Mouse (Mus musculus): ENCODE measurements around the gene Cadm3. TPM values are rescaled to one million over a fixed set of nuclear protein-coding genes. Genes with fewer than 3 reads are reported as not detected.

Gene Cadm3
- polyA plus RNA-seq, 1 experiment: 0.09 TPM

GRCm38 (mm10) chr1:173398323-173398970, 31.0 kb upstream of the Cadm3 start:
- Histone ChIP-seq H3ac (ENCODE audit: control insufficient read depth, insufficient read length, low read depth) (no peak overlapping the region), H3K36me3 (ENCODE audit: control insufficient read depth, insufficient read depth) (no peaks in the 10 kb centered on the region), H3K4me3 (ENCODE audit: insufficient read depth, poor library complexity, severe bottlenecking) (no peak overlapping the region), H3K79me2 (ENCODE audit: control insufficient read depth, insufficient read depth) (no peaks in the 10 kb centered on the region), H3K27me3 (ENCODE audit: control insufficient read depth, insufficient read depth, insufficient read length) (no peaks in the 10 kb centered on the region), H3K79me3 (ENCODE audit: low read depth) (no peaks in the 10 kb centered on the region)
- TF ChIP-seq FOSL1 (IDR thresholded peaks at IDR 0.05; ENCODE audit: insufficient read depth, low read length, poor library complexity, severe bottlenecking) (no peak), CTCF (IDR thresholded peaks at IDR 0.05; ENCODE audit: control insufficient read depth, insufficient read depth, insufficient read length) (no peak), MYOG (IDR thresholded peaks at IDR 0.05; ENCODE audit: control insufficient read depth, extremely low read depth, insufficient read length) (no peak), USF1 (IDR thresholded peaks at IDR 0.05; ENCODE audit: low read depth) (no peak), MAX (IDR thresholded peaks at IDR 0.05) (no peak), MYOD1 (IDR thresholded peaks at IDR 0.05; ENCODE audit: control insufficient read depth, insufficient read length, low read depth) (no peak), CEBPB (IDR thresholded peaks at IDR 0.05; ENCODE audit: low read depth) (no peak)

GRCm38 (mm10) chr1:173391754-173392153, 24.3 kb upstream of the Cadm3 start:
- no peaks in the 10 kb centered on the region for H3K36me3 ChIP-seq (ENCODE audit: control insufficient read depth, insufficient read depth)

GRCm38 (mm10) chr1:173389901-173390401, 22.5 kb upstream of the Cadm3 start:
- no peak overlapping the region for H3K4me3 ChIP-seq (ENCODE audit: insufficient read depth, poor library complexity, severe bottlenecking)
- H3K79me2 ChIP-seq (ENCODE audit: control insufficient read depth, insufficient read depth): no peaks in the 10 kb centered on the region

More at GRCm38 (mm10) chr1:173391754-173392153, 24.3 kb upstream of the Cadm3 start:
- Histone ChIP-seq H3ac (ENCODE audit: control insufficient read depth, insufficient read length, low read depth) (no peak overlapping the region), H3K79me3 (ENCODE audit: low read depth) (no peaks in the 10 kb centered on the region), H3K27me3 (ENCODE audit: control insufficient read depth, insufficient read depth, insufficient read length) (no peaks in the 10 kb centered on the region), H3K79me2 (ENCODE audit: control insufficient read depth, insufficient read depth) (no peaks in the 10 kb centered on the region), H3K4me3 (ENCODE audit: insufficient read depth, poor library complexity, severe bottlenecking) (no peak overlapping the region)
- TF ChIP-seq CEBPB (IDR thresholded peaks at IDR 0.05; ENCODE audit: low read depth) (no peak), FOSL1 (IDR thresholded peaks at IDR 0.05; ENCODE audit: insufficient read depth, low read length, poor library complexity, severe bottlenecking) (no peak), MYOG (IDR thresholded peaks at IDR 0.05; ENCODE audit: control insufficient read depth, extremely low read depth, insufficient read length) (no peak), MAX (IDR thresholded peaks at IDR 0.05) (no peak), USF1 (IDR thresholded peaks at IDR 0.05; ENCODE audit: low read depth) (no peak), CTCF (IDR thresholded peaks at IDR 0.05; ENCODE audit: control insufficient read depth, insufficient read depth, insufficient read length) (no peak), MYOD1 (IDR thresholded peaks at IDR 0.05; ENCODE audit: control insufficient read depth, insufficient read length, low read depth) (no peak)

GRCm38 (mm10) chr1:173389431-173389830, 21.9 kb upstream of the Cadm3 start:
- TF ChIP-seq MYOG (IDR thresholded peaks at IDR 0.05; ENCODE audit: control insufficient read depth, extremely low read depth, insufficient read length) (no peak), MYOD1 (IDR thresholded peaks at IDR 0.05; ENCODE audit: control insufficient read depth, insufficient read length, low read depth) (no peak), MAX (IDR thresholded peaks at IDR 0.05) (no peak), CTCF (IDR thresholded peaks at IDR 0.05; ENCODE audit: control insufficient read depth, insufficient read depth, insufficient read length) (no peak), CEBPB (IDR thresholded peaks at IDR 0.05; ENCODE audit: low read depth) (no peak), FOSL1 (IDR thresholded peaks at IDR 0.05; ENCODE audit: insufficient read depth, low read length, poor library complexity, severe bottlenecking) (no peak)
- H3ac ChIP-seq (ENCODE audit: control insufficient read depth, insufficient read length, low read depth): no peak overlapping the region
- no peak overlapping the region for H3K4me3 ChIP-seq (ENCODE audit: insufficient read depth, poor library complexity, severe bottlenecking)
- no peaks in the 10 kb centered on the region for H3K27me3 ChIP-seq (ENCODE audit: control insufficient read depth, insufficient read depth, insufficient read length)
- H3K36me3 ChIP-seq (ENCODE audit: control insufficient read depth, insufficient read depth): no peaks in the 10 kb centered on the region
- no peaks in the 10 kb centered on the region for H3K79me2 ChIP-seq (ENCODE audit: control insufficient read depth, insufficient read depth)
- no peaks in the 10 kb centered on the region for H3K79me3 ChIP-seq (ENCODE audit: low read depth)

More at GRCm38 (mm10) chr1:173389901-173390401, 22.5 kb upstream of the Cadm3 start:
- H3ac ChIP-seq (ENCODE audit: control insufficient read depth, insufficient read length, low read depth): no peak overlapping the region
- no peaks in the 10 kb centered on the region for H3K79me3 ChIP-seq (ENCODE audit: low read depth)
- no peak for TF ChIP-seq MYOG (IDR thresholded peaks at IDR 0.05; ENCODE audit: control insufficient read depth, extremely low read depth, insufficient read length)
- TF ChIP-seq CTCF (IDR thresholded peaks at IDR 0.05; ENCODE audit: control insufficient read depth, insufficient read depth, insufficient read length): no peak
- TF ChIP-seq USF1 (IDR thresholded peaks at IDR 0.05; ENCODE audit: low read depth): no peak
- TF ChIP-seq CEBPB (IDR thresholded peaks at IDR 0.05; ENCODE audit: low read depth): no peak
- no peak for TF ChIP-seq FOSL1 (IDR thresholded peaks at IDR 0.05; ENCODE audit: insufficient read depth, low read length, poor library complexity, severe bottlenecking)
- TF ChIP-seq MYOD1 (IDR thresholded peaks at IDR 0.05; ENCODE audit: control insufficient read depth, insufficient read length, low read depth): no peak
- no peak for TF ChIP-seq MAX (IDR thresholded peaks at IDR 0.05)
- no peaks in the 10 kb centered on the region for H3K36me3 ChIP-seq (ENCODE audit: control insufficient read depth, insufficient read depth)
- no peaks in the 10 kb centered on the region for H3K27me3 ChIP-seq (ENCODE audit: control insufficient read depth, insufficient read depth, insufficient read length)

- no peaks in the 10 kb centered on the region for H3K79me3 ChIP-seq (ENCODE audit: low read depth)
- no peak overlapping the region for H3ac ChIP-seq (ENCODE audit: control insufficient read depth, insufficient read length, low read depth)
- H3K27me3 ChIP-seq (ENCODE audit: control insufficient read depth, insufficient read depth, insufficient read length): no peaks in the 10 kb centered on the region
- TF ChIP-seq MYOD1 (IDR thresholded peaks at IDR 0.05; ENCODE audit: control insufficient read depth, insufficient read length, low read depth): no peak
- TF ChIP-seq MYOG (IDR thresholded peaks at IDR 0.05; ENCODE audit: control insufficient read depth, extremely low read depth, insufficient read length): no peak
- no peak for TF ChIP-seq FOSL1 (IDR thresholded peaks at IDR 0.05; ENCODE audit: insufficient read depth, low read length, poor library complexity, severe bottlenecking)
- TF ChIP-seq MAX (IDR thresholded peaks at IDR 0.05): no peak
- no peak for TF ChIP-seq CTCF (IDR thresholded peaks at IDR 0.05; ENCODE audit: control insufficient read depth, insufficient read depth, insufficient read length)
- no peak for TF ChIP-seq USF1 (IDR thresholded peaks at IDR 0.05; ENCODE audit: low read depth)
- TF ChIP-seq CEBPB (IDR thresholded peaks at IDR 0.05; ENCODE audit: low read depth): no peak
- H3K79me2 ChIP-seq (ENCODE audit: control insufficient read depth, insufficient read depth): no peaks in the 10 kb centered on the region
- H3K4me3 ChIP-seq (ENCODE audit: insufficient read depth, poor library complexity, severe bottlenecking): no peak overlapping the region
- no peaks in the 10 kb centered on the region for H3K36me3 ChIP-seq (ENCODE audit: control insufficient read depth, insufficient read depth)
Observed at GRCm38 (mm10) chr1:173381436-173381835, 13.9 kb upstream of the Cadm3 start.
